Mouse (Mus musculus): ENCODE data around the gene Napa. TPM values are rescaled to one million over a fixed set of nuclear protein-coding genes. Genes with fewer than 3 reads are reported as not detected.
A peak's percentile ranks its signal among the peaks of the same experiment; 100 is the strongest.

The Napa gene
- polyA plus RNA-seq, 1 experiment from 2014 or later = 209 TPM

DNA sequence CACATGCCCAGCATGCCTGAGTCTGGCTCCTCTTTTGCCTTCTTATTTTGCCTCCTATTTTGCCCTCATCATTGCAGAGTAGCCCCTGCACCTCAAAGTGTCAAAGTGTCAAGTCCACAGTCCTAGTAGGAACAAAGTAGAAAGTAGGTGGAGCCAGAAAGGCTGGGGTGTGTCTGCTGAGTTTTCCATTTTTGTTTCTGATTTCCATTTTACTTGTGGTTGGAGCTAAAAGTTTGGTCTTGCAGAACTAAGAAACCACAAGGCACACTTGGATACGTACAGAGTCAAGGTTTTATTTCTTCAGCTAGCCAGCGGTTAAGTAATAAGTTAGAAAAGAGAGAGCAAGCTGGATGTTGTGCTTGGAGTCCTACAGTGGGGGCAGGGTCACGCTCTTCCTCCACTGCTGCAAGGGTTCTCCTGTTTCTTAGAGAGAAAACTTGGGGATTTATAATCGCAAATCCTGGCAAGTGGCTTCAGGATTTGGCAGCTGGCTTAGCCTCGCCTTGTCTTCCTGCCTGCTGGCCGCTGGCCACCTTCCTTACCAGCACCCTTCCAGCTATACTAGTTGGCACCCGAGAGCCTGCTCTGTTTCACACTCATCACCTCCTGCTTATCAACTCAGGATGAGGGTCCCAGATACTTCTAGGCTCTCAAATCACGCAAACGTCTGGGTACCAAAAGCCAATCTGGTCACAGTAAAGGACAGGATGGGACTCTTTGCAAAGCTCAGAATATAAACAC lies 57.0 kb downstream of the Napa start:
- Histone ChIP-seq H3K27me3 (ENCODE audit: control insufficient read depth, insufficient read depth, low read length) (peaks cover 8% of the 10 kb centered on the region; the same call in 1 of the 2 replicates), H3K9me3 (ENCODE audit: control insufficient read depth, low read length) (no peaks in the 10 kb centered on the region), H3K36me3 (ENCODE audit: control insufficient read depth, insufficient read depth, low read length) (0 out of 2 replicates have a peak, but pooled peaks cover 4% of the 10 kb centered on the region), H3K4me1 (ENCODE audit: control insufficient read depth, insufficient read depth, low read length) (no peaks in the 10 kb centered on the region), H3K27ac (replicated peaks; ENCODE audit: low read depth, low read length) (no peak overlapping the region), H3K4me2 (ENCODE audit: low read length) (no peak overlapping the region), H3K4me3 (replicated peaks; ENCODE audit: low read depth, low read length) (no peak overlapping the region), H3K9ac (replicated peaks; ENCODE audit: low read length) (no peak overlapping the region)
- DNase-seq (no peak), ATAC-seq (ENCODE audit: low FRiP score, low TSS enrichment) (no peak)
- 72% methylated on average over 9 of the region's 9 CpGs for WGBS

DNA sequence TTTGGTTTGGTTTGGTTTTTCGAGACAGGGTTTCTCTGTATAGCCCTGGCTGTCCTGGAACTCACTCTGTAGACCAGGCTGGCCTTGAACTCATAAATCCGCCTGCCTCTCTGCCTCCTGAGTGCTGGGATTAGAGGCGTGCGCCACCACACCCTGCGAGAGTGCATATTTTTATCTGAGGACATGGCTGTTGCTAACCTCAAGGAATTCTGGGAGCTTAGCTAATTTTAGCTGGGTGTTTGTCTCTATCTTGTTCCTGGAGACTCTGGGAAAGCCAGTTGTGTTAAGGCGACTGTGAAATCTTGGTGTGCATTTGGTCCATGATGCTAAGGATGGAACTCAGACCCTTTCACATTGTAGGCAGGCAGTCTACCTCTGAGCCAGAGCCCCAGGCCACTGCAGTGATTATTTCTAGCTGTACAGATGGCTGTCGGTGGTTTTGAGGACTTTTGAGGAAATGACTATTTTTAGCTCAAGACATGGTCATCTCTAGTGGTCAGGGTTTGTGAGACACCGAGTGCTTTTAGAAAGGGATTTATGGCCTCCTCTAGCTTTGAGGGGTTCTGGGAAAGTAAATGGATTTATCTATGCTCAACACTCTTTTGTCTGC lies 58.0 kb downstream of the Napa start:
- H3K27me3 ChIP-seq (ENCODE audit: control insufficient read depth, insufficient read depth, low read length) = peaks cover 8% of the 10 kb centered on the region; the same call in 1 of the 2 replicates
- no peak overlapping the region for H3K4me2 ChIP-seq (ENCODE audit: low read length)
- H3K4me1 ChIP-seq (ENCODE audit: control insufficient read depth, insufficient read depth, low read length) = no peaks in the 10 kb centered on the region
- DNase-seq (no peak), ATAC-seq (ENCODE audit: low FRiP score, low TSS enrichment) (no peak)
- no peak overlapping the region for H3K9ac ChIP-seq (replicated peaks; ENCODE audit: low read length)
- H3K4me3 ChIP-seq (replicated peaks; ENCODE audit: low read depth, low read length) = no peak overlapping the region
- 0 out of 2 replicates have a peak, but pooled peaks cover 4% of the 10 kb centered on the region for H3K36me3 ChIP-seq (ENCODE audit: control insufficient read depth, insufficient read depth, low read length)
- H3K9me3 ChIP-seq (ENCODE audit: control insufficient read depth, low read length) = no peaks in the 10 kb centered on the region
- WGBS = 85% methylated on average over 8 of the region's 8 CpGs
- no peak overlapping the region for H3K27ac ChIP-seq (replicated peaks; ENCODE audit: low read depth, low read length)

DNA sequence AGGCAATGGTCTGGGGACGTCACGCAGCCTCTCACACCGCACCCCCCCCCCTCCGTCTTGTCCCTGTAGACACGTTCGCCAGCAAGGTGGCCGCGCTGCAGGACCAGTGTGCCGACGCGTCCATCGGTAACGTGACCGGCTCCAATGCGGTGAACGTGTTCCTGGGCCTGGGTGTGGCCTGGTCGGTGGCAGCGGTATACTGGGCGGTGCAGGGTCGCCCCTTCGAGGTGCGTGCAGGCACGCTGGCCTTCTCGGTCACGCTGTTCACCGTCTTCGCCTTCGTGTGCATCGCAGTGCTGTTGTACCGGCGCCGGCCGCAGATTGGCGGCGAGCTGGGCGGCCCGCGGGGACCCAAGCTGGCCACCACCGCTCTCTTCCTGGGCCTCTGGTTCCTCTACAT lies 60.5 kb downstream of the Napa start:
- DNase-seq (no peak), ATAC-seq (ENCODE audit: low FRiP score, low TSS enrichment) (no peak; the same call in 1 of the 2 replicates)
- Histone ChIP-seq H3K27me3 (ENCODE audit: control insufficient read depth, insufficient read depth, low read length) (peaks cover 8% of the 10 kb centered on the region; the same call in 1 of the 2 replicates), H3K9ac (replicated peaks; ENCODE audit: low read length) (peak overlapping the region; percentile 23; the same call in 1 of the 2 replicates), H3K4me3 (replicated peaks; ENCODE audit: low read depth, low read length) (peak overlapping the region; percentile 14; the same call in 1 of the 2 replicates), H3K36me3 (ENCODE audit: control insufficient read depth, insufficient read depth, low read length) (0 out of 2 replicates have a peak, but pooled peaks cover 4% of the 10 kb centered on the region), H3K9me3 (ENCODE audit: control insufficient read depth, low read length) (no peaks in the 10 kb centered on the region), H3K27ac (replicated peaks; ENCODE audit: low read depth, low read length) (no peak overlapping the region), H3K4me2 (ENCODE audit: low read length) (peak overlapping the region; percentile 43), H3K4me1 (ENCODE audit: control insufficient read depth, insufficient read depth, low read length) (no peaks in the 10 kb centered on the region)
- WGBS = 6% methylated on average over 39 of the region's 39 CpGs

DNA sequence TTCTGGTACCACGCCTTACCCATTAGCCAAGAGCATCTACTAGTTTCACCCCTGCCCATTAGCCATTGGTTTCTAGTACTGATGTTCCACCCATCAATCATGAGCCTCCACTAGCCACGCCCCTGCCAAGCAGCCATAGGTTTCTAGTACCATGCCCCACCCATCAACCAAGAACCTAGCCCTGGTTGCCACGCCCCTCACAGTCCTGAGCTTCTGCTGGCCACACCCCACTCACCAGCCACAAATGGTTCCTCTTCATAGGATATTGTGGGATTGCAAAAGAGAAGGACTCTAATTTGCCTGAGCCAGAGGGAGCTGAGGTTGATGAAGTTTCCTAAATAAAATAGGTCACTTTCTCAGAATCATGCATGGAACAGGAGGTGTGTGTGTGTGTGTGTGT lies 62.4 kb downstream of the Napa start:
- Histone ChIP-seq H3K4me3 (replicated peaks; ENCODE audit: low read depth, low read length) (no peak overlapping the region), H3K4me2 (ENCODE audit: low read length) (no peak overlapping the region), H3K9me3 (ENCODE audit: control insufficient read depth, low read length) (no peaks in the 10 kb centered on the region), H3K27me3 (ENCODE audit: control insufficient read depth, insufficient read depth, low read length) (peaks cover 8% of the 10 kb centered on the region; the same call in 1 of the 2 replicates), H3K4me1 (ENCODE audit: control insufficient read depth, insufficient read depth, low read length) (no peaks in the 10 kb centered on the region), H3K36me3 (ENCODE audit: control insufficient read depth, insufficient read depth, low read length) (no peaks in the 10 kb centered on the region), H3K9ac (replicated peaks; ENCODE audit: low read length) (no peak overlapping the region), H3K27ac (replicated peaks; ENCODE audit: low read depth, low read length) (no peak overlapping the region)
- 69% methylated on average over 3 of the region's 3 CpGs for WGBS
- ATAC-seq (ENCODE audit: low FRiP score, low TSS enrichment) = no peak
- no peak for DNase-seq

DNA sequence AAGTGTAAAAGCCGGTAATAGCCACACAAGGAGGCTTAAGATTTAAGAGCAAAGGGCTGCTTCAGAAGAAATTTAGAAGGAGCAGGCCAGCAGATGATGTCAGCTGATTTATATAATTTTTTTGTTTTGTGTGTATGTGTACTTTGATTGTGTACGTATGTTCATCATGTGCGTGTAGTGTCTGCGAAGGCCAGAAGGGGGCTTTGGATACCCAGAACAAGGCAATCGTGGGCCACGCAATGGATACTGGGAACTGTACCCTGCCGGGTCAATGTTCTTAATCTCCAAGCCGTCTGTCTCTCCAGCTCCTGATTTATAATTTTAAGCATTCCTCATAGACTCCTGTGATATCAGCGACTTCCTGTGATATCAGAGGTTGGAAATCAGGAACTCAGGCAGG lies 63.0 kb downstream of the Napa start:
- H3K27ac ChIP-seq (replicated peaks; ENCODE audit: low read depth, low read length) = no peak overlapping the region
- ATAC-seq (ENCODE audit: low FRiP score, low TSS enrichment) (no peak), DNase-seq (no peak)
- no peak overlapping the region for H3K9ac ChIP-seq (replicated peaks; ENCODE audit: low read length)
- H3K27me3 ChIP-seq (ENCODE audit: control insufficient read depth, insufficient read depth, low read length) = peaks cover 8% of the 10 kb centered on the region; the same call in 1 of the 2 replicates
- H3K4me2 ChIP-seq (ENCODE audit: low read length) = no peak overlapping the region
- no peak overlapping the region for H3K4me3 ChIP-seq (replicated peaks; ENCODE audit: low read depth, low read length)
- 91% methylated on average over 9 of the region's 9 CpGs for WGBS
- H3K9me3 ChIP-seq (ENCODE audit: control insufficient read depth, low read length) = no peaks in the 10 kb centered on the region
- H3K36me3 ChIP-seq (ENCODE audit: control insufficient read depth, insufficient read depth, low read length) = no peaks in the 10 kb centered on the region
- H3K4me1 ChIP-seq (ENCODE audit: control insufficient read depth, insufficient read depth, low read length) = no peaks in the 10 kb centered on the region

DNA sequence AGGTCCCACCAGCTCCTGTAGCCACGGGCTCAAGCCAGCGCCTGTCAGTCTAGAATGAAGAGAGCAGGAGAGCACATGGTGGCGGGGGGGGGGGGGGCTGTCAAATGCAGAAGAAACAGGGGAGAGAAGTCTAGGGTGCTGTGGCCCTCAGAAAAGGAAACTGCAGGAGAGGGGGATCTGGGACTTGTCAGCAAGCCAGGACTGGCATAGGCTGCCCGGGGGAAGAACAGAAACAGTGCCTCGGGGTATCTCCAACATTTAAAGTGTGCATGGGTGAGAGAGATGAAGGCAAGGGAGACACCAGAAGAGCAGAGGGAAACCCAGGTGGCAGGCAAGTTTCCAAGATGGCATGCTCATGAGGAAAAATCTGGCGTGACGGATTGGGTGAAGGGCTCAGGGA lies 63.8 kb downstream of the Napa start:
- H3K27me3 ChIP-seq (ENCODE audit: control insufficient read depth, insufficient read depth, low read length) = peaks cover 8% of the 10 kb centered on the region; the same call in 1 of the 2 replicates
- DNase-seq (no peak), ATAC-seq (ENCODE audit: low FRiP score, low TSS enrichment) (no peak)
- H3K27ac ChIP-seq (replicated peaks; ENCODE audit: low read depth, low read length) = no peak overlapping the region
- H3K4me2 ChIP-seq (ENCODE audit: low read length) = no peak overlapping the region
- H3K9ac ChIP-seq (replicated peaks; ENCODE audit: low read length) = no peak overlapping the region
- 81% methylated on average over 7 of the region's 7 CpGs for WGBS
- no peaks in the 10 kb centered on the region for H3K4me1 ChIP-seq (ENCODE audit: control insufficient read depth, insufficient read depth, low read length)
- H3K4me3 ChIP-seq (replicated peaks; ENCODE audit: low read depth, low read length) = no peak overlapping the region
- no peaks in the 10 kb centered on the region for H3K36me3 ChIP-seq (ENCODE audit: control insufficient read depth, insufficient read depth, low read length)
- no peaks in the 10 kb centered on the region for H3K9me3 ChIP-seq (ENCODE audit: control insufficient read depth, low read length)

Other genes starting within 250 kb of the Napa start
- 0.18 TPM in 1 of 2 replicates, not detected in the other for gene Crx, start 218.5 kb upstream of the Napa start, polyA plus RNA-seq (2014; fragmentation: Nextera tagmentation; extraction: Ambion mirVana)
- 0.22 TPM in 1 of 2 replicates, not detected in the other for gene Crxos, start 215.8 kb upstream of the Napa start, polyA plus RNA-seq (2014; fragmentation: Nextera tagmentation; extraction: Ambion mirVana)
- gene Selenow, start 176.1 kb upstream of the Napa start, polyA plus RNA-seq (2014; fragmentation: Nextera tagmentation; extraction: Ambion mirVana) = 1,539 and 1,832 TPM in 2 replicates
- gene Nop53, start 152.4 kb upstream of the Napa start, polyA plus RNA-seq (2014; fragmentation: Nextera tagmentation; extraction: Ambion mirVana) = 135 and 136 TPM in 2 replicates
- gene Ehd2, start 130.9 kb upstream of the Napa start, polyA plus RNA-seq (2014; fragmentation: Nextera tagmentation; extraction: Ambion mirVana) = 3.1 and 3.9 TPM in 2 replicates
- gene Bicra, start 50.5 kb upstream of the Napa start, polyA plus RNA-seq (2014; fragmentation: Nextera tagmentation; extraction: Ambion mirVana) = 6.5 and 9.0 TPM in 2 replicates
- 0.09 and 0.13 TPM in 2 replicates for gene Zfp541, start 36.6 kb upstream of the Napa start, polyA plus RNA-seq (2014; fragmentation: Nextera tagmentation; extraction: Ambion mirVana)
- 33.1 and 40.5 TPM in 2 replicates for gene Kptn, start 21.4 kb downstream of the Napa start, polyA plus RNA-seq (2014; fragmentation: Nextera tagmentation; extraction: Ambion mirVana)
- 1.1 and 1.2 TPM in 2 replicates for gene Slc8a2, start 31.4 kb downstream of the Napa start, polyA plus RNA-seq (2014; fragmentation: Nextera tagmentation; extraction: Ambion mirVana)
- gene Meis3, start 76.6 kb downstream of the Napa start, polyA plus RNA-seq (2014; fragmentation: Nextera tagmentation; extraction: Ambion mirVana) = 137 and 151 TPM in 2 replicates
- 11.6 and 11.9 TPM in 2 replicates for gene Dhx34, start 123.6 kb downstream of the Napa start, polyA plus RNA-seq (2014; fragmentation: Nextera tagmentation; extraction: Ambion mirVana)
- gene C5ar2, start 145.7 kb downstream of the Napa start, polyA plus RNA-seq (2014; fragmentation: Nextera tagmentation; extraction: Ambion mirVana) = not detected in 2 replicates
- gene C5ar1, start 161.1 kb downstream of the Napa start, polyA plus RNA-seq (2014; fragmentation: Nextera tagmentation; extraction: Ambion mirVana) = 0.11 and 1.6 TPM in 2 replicates
- 36.4 and 44.7 TPM in 2 replicates for gene Inafm1, start 175.2 kb downstream of the Napa start, polyA plus RNA-seq (2014; fragmentation: Nextera tagmentation; extraction: Ambion mirVana)
- 17.6 and 24.1 TPM in 2 replicates for gene Ccdc9, start 188.3 kb downstream of the Napa start, polyA plus RNA-seq (2014; fragmentation: Nextera tagmentation; extraction: Ambion mirVana)
- 16.8 and 24.8 TPM in 2 replicates for gene Bbc3, start 209.9 kb downstream of the Napa start, polyA plus RNA-seq (2014; fragmentation: Nextera tagmentation; extraction: Ambion mirVana)